Mouse (Mus musculus) heart, embryonic 13.5 days (tissue): Measurements from ENCODE around the gene Ccdc152. TPM values are rescaled to one million over a fixed set of nuclear protein-coding genes. Genes with fewer than 3 reads are reported as not detected.

Experiments used
- ATAC-seq: fragments of 200-750 bp; cut with Nextera tagmentation; 2 replicates; pipeline ENCODE4 v1.8.0; 2017; ENCODE audit warnings: moderate TSS enrichment; ENCODE audit not compliant: insufficient number of reproducible peaks, low FRiP score, low TSS enrichment; ENCODE audit errors: extremely low read depth
- H3K27ac ChIP-seq: fragments of 300-500 bp; sonication (generic); replicated peaks from 2 replicates; pipeline ENCODE4 v1.5.1; 2015; ENCODE audit warnings: moderate library complexity, mild to moderate bottlenecking, inconsistent platforms
- H3K27me3 ChIP-seq: fragments of 300-500 bp; sonication (generic); replicated peaks from 2 replicates; pipeline ENCODE4 v1.6.1; 2015; ENCODE audit warnings: mild to moderate bottlenecking, inconsistent platforms
- H3K36me3 ChIP-seq: fragments of 300-500 bp; sonication (generic); 2 replicates; pipeline ENCODE4 v1.6.1; 2015; ENCODE audit warnings: mild to moderate bottlenecking, inconsistent platforms
- H3K4me1 ChIP-seq: fragments of 300-500 bp; sonication (generic); 2 replicates; pipeline ENCODE4 v1.6.1; 2015; ENCODE audit warnings: inconsistent platforms
- H3K4me2 ChIP-seq: fragments of 300-500 bp; sonication (generic); 2 replicates; pipeline ENCODE4 v1.6.1; 2015; ENCODE audit warnings: inconsistent platforms, mild to moderate bottlenecking, moderate library complexity
- H3K4me3 ChIP-seq: fragments of 300-500 bp; sonication (generic); 2 replicates; pipeline ENCODE4 v1.5.1; 2015; ENCODE audit warnings: moderate library complexity, mild to moderate bottlenecking, inconsistent platforms
- H3K9ac ChIP-seq: fragments of 300-500 bp; sonication (generic); 2 replicates; pipeline ENCODE4 v1.6.1; 2015; ENCODE audit warnings: inconsistent platforms, mild to moderate bottlenecking, moderate library complexity
- H3K9me3 ChIP-seq: fragments of 300-500 bp; sonication (generic); 2 replicates; pipeline ENCODE4 v1.6.1; 2016; ENCODE audit warnings: inconsistent platforms
- WGBS: fragments of 180-500 bp; shearing (Covaris S2); methylation state at CpG from one replicate; pipeline ENCODE4 v1.1.7; 2015; ENCODE audit warnings: mixed read lengths; 5-methylcytosine and 5-hydroxymethylcytosine counted together
- polyA plus RNA-seq: library from polyadenylated mRNA; unstranded; fragments of >200 nt; fragmentation: Nextera tagmentation; extraction: Ambion mirVana; gene quantifications from 2 replicates; pipeline ENCODE4 v1.2.1, GENCODE M21; 2015

Ccdc152 gene
- 0.23 and 0.35 TPM in 2 replicates for polyA plus RNA-seq

- Histone ChIP-seq H3K4me3 (no peak within 1 kb of the TSS), H3K36me3 (no peaks in the 10 kb centered on the region), H3K9me3 (no peaks in the 10 kb centered on the region; the same call in 1 of the 2 replicates), H3K27ac (no peak within 1 kb of the TSS), H3K27me3 (no peaks in the 10 kb centered on the region), H3K4me1 (no peaks in the 10 kb centered on the region), H3K4me2 (no peak within 1 kb of the TSS), H3K9ac (no peak within 1 kb of the TSS)
- no peak for ATAC-seq
- 82% methylated on average over 12 of the region's 12 CpGs for WGBS
These were observed at the start of gene Ccdc152 for GRCm38 (mm10) chr15:3303426-3303825. TSS of gene Ccdc152 (minus strand) at chr15:3303526.

- no peak for ATAC-seq
These were observed 46.2 kb upstream of the Ccdc152 start for GRCm38 (mm10) chr15:3349306-3350064.

GRCm38 (mm10) chr15:3346682-3347081 is 43.4 kb upstream of the Ccdc152 start:
- Histone ChIP-seq H3K4me2 (no peak overlapping the region), H3K27me3 (no peaks in the 10 kb centered on the region), H3K36me3 (peaks cover 20% of the 10 kb centered on the region), H3K27ac (no peak overlapping the region), H3K9me3 (no peaks in the 10 kb centered on the region), H3K4me3 (no peak overlapping the region), H3K4me1 (peaks cover 19% of the 10 kb centered on the region), H3K9ac (no peak overlapping the region)
- no peak for ATAC-seq
- WGBS = 74% methylated on average over 3 of the region's 3 CpGs

More at GRCm38 (mm10) chr15:3349306-3350064, 46.2 kb upstream of the Ccdc152 start:
- no peak overlapping the region for H3K9ac ChIP-seq
- H3K4me1 ChIP-seq = peaks cover 22% of the 10 kb centered on the region
- H3K4me3 ChIP-seq = no peak overlapping the region
- H3K9me3 ChIP-seq = no peaks in the 10 kb centered on the region
- WGBS = 57% methylated on average over 6 of the region's 6 CpGs
- H3K36me3 ChIP-seq = peaks cover 12% of the 10 kb centered on the region
- H3K4me2 ChIP-seq = no peak overlapping the region
- no peak overlapping the region for H3K27ac ChIP-seq
- H3K27me3 ChIP-seq = no peaks in the 10 kb centered on the region

GRCm38 (mm10) chr15:3344555-3344954 is 41.2 kb upstream of the Ccdc152 start:
- H3K36me3 ChIP-seq = peaks cover 40% of the 10 kb centered on the region
- 86% methylated on average over 4 of the region's 4 CpGs for WGBS
- ATAC-seq = no peak

GRCm38 (mm10) chr15:3341806-3342582 is 38.7 kb upstream of the Ccdc152 start:
- H3K9me3 ChIP-seq = peaks cover 11% of the 10 kb centered on the region
- H3K36me3 ChIP-seq = peaks cover 60% of the 10 kb centered on the region
- ATAC-seq = no peak
- no peak overlapping the region for H3K9ac ChIP-seq
- no peak overlapping the region for H3K4me3 ChIP-seq
- H3K4me2 ChIP-seq = no peak overlapping the region
- H3K27me3 ChIP-seq = no peaks in the 10 kb centered on the region
- WGBS = 80% methylated on average over 4 of the region's 4 CpGs
- 0 out of 2 replicates have a peak, but pooled peaks cover 3% of the 10 kb centered on the region for H3K4me1 ChIP-seq
- no peak overlapping the region for H3K27ac ChIP-seq

More at GRCm38 (mm10) chr15:3344555-3344954, 41.2 kb upstream of the Ccdc152 start:
- no peak overlapping the region for H3K4me2 ChIP-seq
- no peaks in the 10 kb centered on the region for H3K27me3 ChIP-seq
- H3K9ac ChIP-seq = no peak overlapping the region
- H3K9me3 ChIP-seq = no peaks in the 10 kb centered on the region
- no peak overlapping the region for H3K27ac ChIP-seq
- H3K4me1 ChIP-seq = peaks cover 12% of the 10 kb centered on the region
- no peak overlapping the region for H3K4me3 ChIP-seq

GRCm38 (mm10) chr15:3339847-3340246 is 36.5 kb upstream of the Ccdc152 start:
- Histone ChIP-seq H3K36me3 (peaks cover 62% of the 10 kb centered on the region), H3K4me3 (no peak overlapping the region), H3K9me3 (peaks cover 11% of the 10 kb centered on the region), H3K4me2 (no peak overlapping the region), H3K27me3 (no peaks in the 10 kb centered on the region), H3K9ac (no peak overlapping the region), H3K27ac (no peak overlapping the region), H3K4me1 (0 out of 2 replicates have a peak, but pooled peaks cover 3% of the 10 kb centered on the region)
- WGBS = 70% methylated on average over 3 of the region's 3 CpGs
- ATAC-seq = no peak

GRCm38 (mm10) chr15:3332517-3332916 is 29.2 kb upstream of the Ccdc152 start:
- H3K4me2 ChIP-seq = no peak overlapping the region
- no peak overlapping the region for H3K9ac ChIP-seq
- H3K4me3 ChIP-seq = no peak overlapping the region
- peaks cover 42% of the 10 kb centered on the region for H3K36me3 ChIP-seq
- no peaks in the 10 kb centered on the region for H3K27me3 ChIP-seq
- H3K4me1 ChIP-seq = peaks cover 2% of the 10 kb centered on the region; the same call in 1 of the 2 replicates
- peaks cover 5% of the 10 kb centered on the region for H3K9me3 ChIP-seq
- WGBS = 69% methylated on average over 4 of the region's 4 CpGs
- ATAC-seq = no peak
- H3K27ac ChIP-seq = no peak overlapping the region

GRCm38 (mm10) chr15:3331813-3332212 is 28.5 kb upstream of the Ccdc152 start:
- Histone ChIP-seq H3K4me3 (no peak overlapping the region), H3K4me2 (no peak overlapping the region), H3K36me3 (peaks cover 40% of the 10 kb centered on the region), H3K27me3 (no peaks in the 10 kb centered on the region), H3K9ac (no peak overlapping the region), H3K27ac (no peak overlapping the region), H3K4me1 (peaks cover 2% of the 10 kb centered on the region; the same call in 1 of the 2 replicates), H3K9me3 (no peaks in the 10 kb centered on the region; the same call in 1 of the 2 replicates)
- 66% methylated on average over 2 of the region's 2 CpGs for WGBS
- ATAC-seq = no peak

- Histone ChIP-seq H3K27ac (no peak overlapping the region), H3K36me3 (peaks cover 34% of the 10 kb centered on the region), H3K4me1 (peaks cover 2% of the 10 kb centered on the region; the same call in 1 of the 2 replicates), H3K4me2 (no peak overlapping the region), H3K9ac (no peak overlapping the region), H3K4me3 (no peak overlapping the region), H3K9me3 (no peaks in the 10 kb centered on the region), H3K27me3 (no peaks in the 10 kb centered on the region)
- WGBS = 68% methylated on average over 1 of the region's 1 CpGs
- ATAC-seq = no peak
These were observed 27.0 kb upstream of the Ccdc152 start for GRCm38 (mm10) chr15:3330291-3330690.

GRCm38 (mm10) chr15:3323041-3323440 is 19.7 kb upstream of the Ccdc152 start:
- no peak for ATAC-seq
- Histone ChIP-seq H3K4me2 (no peak overlapping the region), H3K27ac (no peak overlapping the region), H3K27me3 (no peaks in the 10 kb centered on the region), H3K36me3 (peaks cover 38% of the 10 kb centered on the region), H3K4me1 (no peaks in the 10 kb centered on the region), H3K9ac (no peak overlapping the region), H3K4me3 (no peak overlapping the region), H3K9me3 (no peaks in the 10 kb centered on the region)

- no peak for ATAC-seq
- Histone ChIP-seq H3K4me3 (no peak overlapping the region), H3K27me3 (no peaks in the 10 kb centered on the region), H3K9me3 (no peaks in the 10 kb centered on the region), H3K4me1 (no peaks in the 10 kb centered on the region), H3K36me3 (peaks cover 35% of the 10 kb centered on the region), H3K9ac (no peak overlapping the region), H3K27ac (no peak overlapping the region), H3K4me2 (no peak overlapping the region)
- 85% methylated on average over 9 of the region's 9 CpGs for WGBS
These were observed 16.6 kb upstream of the Ccdc152 start for GRCm38 (mm10) chr15:3319929-3320328.
